Mouse (Mus musculus) cerebellum, adult 8-10 months (tissue): Measurements from ENCODE around the gene Chst11.

ENCODE experiments used
- DNase-seq: peaks from one replicate; pipeline ENCODE4 v3.0.0; 2022

The Chst11 gene

DNA sequence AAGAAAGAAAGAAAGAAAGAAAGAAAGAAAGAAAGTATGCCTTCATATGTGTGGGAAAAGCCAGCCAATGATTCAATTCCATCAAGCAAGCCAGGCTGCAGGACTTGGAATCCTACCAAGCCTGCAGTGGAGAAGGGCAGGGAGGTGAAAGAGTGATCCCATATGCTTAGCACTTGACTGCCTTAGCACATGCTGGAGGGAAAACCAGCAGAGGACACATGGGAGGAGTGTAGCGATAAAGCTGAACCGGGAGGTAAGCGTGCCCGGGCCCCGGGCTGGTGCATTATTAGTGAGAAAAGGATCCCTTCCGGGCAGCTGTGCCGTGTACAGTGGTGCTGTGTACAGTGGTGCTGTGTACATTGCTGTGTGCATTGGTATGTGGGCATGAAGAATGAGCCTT lies 165.3 kb downstream of the Chst11 start:
- DNase-seq: peak; percentile 36

DNA sequence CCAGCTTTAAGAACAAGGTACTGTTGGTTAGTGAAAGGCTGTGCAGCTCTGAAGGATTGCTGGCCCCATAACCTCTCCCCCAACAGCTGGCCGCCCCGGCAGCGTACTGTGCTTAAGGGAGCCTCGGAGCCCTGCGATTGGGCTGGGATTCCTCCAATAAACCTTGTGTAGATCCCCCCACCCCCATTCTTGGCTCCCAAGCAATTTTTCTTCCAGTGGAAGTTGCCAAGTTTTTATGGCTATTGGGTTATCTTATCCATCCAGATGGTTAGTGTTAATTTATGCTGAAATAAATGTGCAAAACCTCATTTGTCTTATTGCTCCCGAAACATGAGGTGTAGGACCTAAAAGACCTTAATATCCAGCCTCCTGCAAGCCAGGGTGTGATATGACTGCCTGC lies 166.1 kb downstream of the Chst11 start:
- no peak for DNase-seq

DNA sequence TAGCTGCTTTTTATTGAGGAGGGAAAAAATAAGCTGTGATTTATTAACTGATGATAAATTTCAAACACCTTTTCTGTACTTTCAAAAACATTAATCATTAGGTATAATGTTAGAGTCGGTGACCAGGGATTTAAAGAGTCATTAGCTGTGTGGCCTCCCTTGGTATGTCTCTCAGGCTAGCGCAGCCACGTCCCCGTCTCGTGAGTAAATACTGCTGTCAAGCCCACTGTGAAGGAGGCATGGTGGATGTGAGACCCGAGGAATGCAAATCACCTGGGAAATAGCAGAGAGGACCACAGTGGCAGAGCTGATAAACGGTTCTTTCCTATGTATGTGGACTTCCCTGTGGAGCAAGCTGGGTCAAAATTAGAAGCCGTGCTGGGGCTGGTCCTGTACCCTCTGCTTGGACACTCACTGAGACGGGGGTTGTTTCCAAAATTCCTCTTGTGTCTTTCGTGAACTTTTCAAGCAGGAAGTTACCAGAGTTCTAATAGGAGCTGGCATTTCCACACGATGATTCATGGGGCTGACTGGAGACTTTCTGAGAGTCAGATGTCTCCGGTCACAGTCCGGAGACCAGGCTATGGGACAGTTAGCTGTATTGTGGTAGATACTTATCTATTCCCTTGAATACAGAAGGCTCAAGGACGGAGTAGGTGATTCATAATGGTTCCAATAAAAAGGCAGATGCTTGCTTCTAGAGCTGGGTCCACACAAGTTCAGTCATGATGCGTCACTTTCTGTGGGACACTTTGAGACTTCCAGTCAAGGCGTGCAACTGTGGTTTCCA lies 166.8 kb downstream of the Chst11 start:
- DNase-seq: no peak

DNA sequence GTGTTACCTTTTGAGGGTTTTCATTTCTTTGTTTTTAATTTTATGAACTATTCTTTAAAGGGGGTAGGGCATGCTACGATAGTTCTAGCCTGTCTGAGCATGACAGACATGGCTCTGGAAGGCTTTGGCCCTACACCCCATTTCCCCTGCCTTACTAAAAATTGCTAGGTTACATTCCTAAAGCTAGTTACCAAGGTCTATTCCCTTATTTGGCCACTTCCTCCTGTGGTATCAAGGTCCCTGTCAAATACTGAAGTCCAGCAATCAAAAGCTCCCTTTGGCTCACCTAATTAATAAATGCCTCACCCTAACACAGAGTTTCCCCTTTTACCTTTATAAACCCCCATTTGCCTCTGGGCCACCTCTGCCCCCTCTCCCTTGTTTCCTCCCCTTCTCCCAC lies 167.4 kb downstream of the Chst11 start:
- DNase-seq: no peak

DNA sequence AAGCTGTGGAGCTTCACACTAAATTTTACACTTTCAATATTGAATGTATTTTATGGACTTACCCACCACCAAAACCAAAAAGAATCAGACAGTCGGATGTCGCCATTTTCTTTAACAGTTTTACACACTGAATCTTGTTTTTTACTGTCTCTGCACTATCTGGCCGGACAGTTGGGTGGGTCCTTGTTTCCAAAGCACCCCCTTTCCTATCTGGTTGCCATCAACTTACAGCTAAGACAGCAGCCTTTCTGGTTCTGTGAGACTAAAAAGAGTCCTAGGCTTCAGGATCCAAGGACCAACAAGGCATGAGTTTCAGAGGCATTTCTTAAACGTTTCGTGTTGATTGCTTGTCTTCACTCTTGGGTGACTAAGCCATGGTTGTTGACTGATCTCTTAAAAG lies 168.1 kb downstream of the Chst11 start:
- DNase-seq: no peak

DNA sequence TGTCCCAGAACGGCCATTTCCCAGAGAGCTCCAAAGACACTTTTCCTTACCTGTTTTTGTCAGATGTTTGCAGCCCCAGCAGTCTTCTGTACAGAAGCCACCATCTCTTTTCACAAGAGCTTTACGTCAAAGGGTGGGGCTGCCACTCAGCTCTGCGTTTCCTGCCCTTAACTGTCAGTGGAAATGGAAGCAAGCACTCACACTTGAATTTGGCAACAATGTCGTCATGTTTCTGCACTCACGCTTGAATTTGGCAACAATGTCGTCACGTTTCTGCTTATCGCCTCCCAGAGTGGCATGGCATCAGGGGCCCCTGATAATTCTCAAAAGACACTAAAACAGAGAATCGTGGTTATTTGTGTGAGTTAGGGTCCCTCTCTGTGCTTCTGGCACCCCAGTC lies 168.6 kb downstream of the Chst11 start:
- DNase-seq: no peak

DNA sequence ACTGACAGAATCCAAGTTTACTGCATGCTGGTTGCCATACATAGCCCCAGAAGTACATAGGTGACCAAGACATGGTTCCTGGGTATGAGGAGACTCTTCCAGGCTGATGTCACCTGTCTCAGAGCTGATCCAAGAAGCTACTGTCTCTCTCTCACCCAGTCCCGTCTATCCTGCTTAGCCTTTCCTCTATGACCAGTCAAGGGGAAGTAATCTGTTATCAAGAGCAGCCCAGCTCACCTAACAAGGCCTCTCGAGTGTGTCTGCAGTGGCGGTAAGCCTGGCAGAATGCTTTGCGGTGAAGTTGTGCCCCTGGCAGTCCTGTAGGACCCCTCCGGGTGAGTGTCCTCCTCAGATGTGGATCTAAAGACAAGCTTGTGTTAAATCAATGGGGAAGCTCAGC lies 172.0 kb downstream of the Chst11 start:
- no peak for DNase-seq

DNA sequence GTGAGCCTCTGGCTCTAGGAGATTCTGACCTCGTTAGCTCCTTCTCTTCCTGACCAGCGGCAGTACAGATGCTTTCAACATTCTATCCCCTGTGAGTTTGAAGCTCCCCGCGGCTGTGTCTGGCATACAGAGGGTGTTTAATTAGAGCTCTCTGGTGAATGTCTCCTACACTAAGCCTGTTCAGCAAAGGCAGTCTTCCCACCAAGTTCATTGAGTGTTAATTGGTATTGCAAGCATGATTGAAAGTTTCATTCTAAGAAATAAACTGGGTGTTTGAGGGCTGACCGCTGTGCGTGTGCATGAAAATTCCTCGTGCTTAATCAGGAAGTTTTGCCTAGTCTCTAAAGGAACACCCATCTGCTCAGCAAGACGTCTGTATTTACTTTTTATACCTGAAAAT lies 173.0 kb downstream of the Chst11 start:
- DNase-seq: no peak

DNA sequence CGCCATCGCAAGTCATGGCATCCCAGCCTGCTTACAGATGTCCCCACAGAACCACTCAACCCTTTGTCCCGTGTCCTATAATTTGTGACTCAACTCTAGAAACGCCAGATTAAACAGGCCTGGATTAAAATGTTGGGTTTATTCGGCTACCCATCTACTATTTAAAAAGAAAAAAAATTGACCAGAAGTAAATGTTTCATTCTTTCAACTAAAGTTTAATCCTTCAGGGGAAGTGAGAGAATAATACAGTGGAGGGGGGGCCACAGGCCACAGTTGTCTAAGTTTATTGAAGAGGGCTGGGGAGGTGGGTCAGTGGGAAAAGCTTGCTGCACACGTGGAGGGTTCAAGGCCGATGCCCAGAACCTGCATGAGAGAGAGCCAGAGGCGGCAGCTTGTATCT lies 173.9 kb downstream of the Chst11 start:
- no peak for DNase-seq

DNA sequence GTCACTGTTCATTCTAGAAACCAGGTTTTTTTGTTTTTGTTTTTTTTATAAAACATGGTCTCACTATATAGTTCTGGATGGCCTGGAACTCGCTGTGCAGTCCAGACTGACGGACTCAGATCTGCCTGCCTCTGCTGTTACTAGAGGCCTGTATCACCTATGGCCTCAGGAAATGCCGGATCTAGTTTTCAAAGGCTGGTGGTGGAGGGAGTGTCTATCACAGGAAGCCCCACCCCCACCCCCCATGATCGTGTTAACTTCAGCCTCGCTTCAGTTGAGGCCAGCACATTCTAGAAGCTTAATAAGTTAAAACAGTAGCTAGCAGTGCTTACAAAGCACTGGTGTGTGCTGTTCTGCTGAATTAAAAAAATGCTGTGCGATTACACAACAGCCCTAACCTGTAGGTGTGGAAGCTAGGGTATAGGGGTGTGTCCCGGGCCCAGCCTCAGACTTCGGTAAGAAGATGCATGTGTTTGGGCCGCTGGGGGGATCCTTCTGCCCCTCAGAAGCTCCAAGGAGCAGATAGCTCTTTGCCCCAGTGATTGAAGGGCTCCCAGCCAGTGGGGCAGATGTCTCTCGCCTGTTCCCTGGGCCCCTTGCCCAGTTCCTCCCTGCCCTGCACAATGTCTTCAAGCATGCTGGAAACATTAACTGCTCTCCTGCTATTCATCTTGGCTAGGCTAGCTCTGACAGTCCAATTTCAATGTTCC lies 176.5 kb downstream of the Chst11 start:
- DNase-seq: peak; percentile 81

DNA sequence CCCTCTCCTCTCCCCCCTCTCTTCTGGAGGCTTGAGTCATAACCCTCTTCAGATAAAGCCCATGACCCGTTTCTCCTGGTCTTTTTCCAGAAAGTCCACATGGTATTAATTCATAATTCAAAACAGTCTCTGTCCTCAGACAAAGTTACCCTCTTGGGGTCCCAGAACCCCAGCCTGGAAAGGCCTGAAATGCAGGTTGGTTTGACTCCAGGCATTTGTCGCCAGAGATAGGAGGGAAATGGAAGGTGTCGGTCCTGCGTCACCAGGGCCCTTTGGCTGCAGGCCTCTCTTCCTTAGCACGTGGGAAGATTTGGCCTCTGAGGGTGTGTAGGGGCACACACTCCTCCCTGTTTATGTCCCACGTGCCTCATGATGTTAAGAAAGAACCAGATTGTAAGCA lies 178.6 kb downstream of the Chst11 start:
- DNase-seq: no peak

DNA sequence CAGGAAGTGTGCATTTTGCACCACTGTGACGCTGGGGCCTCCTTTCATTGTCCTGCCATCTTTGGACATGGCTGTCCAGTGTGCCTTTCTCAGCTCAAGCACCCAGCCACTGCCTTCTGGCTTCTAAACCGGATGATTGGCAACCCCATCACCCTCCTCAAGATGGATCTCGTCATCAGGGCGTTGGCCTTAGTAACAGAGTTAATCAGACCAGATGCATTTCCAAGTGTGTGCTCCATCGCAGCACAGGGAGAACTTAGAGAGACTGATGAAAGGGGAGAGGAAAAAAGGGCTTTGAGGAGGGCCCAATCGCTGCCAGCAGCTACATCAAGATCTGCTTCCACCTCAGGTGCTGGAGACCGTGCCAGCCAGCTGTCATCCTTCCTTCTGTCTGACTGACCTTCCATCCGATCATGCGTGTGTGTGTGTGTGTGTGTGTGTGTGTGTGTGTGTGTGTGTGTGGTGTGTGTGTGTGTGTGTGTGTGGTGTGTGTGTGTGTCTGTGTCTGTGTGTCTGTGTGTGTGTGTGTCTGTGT lies 179.7 kb downstream of the Chst11 start:
- DNase-seq: no peak

DNA sequence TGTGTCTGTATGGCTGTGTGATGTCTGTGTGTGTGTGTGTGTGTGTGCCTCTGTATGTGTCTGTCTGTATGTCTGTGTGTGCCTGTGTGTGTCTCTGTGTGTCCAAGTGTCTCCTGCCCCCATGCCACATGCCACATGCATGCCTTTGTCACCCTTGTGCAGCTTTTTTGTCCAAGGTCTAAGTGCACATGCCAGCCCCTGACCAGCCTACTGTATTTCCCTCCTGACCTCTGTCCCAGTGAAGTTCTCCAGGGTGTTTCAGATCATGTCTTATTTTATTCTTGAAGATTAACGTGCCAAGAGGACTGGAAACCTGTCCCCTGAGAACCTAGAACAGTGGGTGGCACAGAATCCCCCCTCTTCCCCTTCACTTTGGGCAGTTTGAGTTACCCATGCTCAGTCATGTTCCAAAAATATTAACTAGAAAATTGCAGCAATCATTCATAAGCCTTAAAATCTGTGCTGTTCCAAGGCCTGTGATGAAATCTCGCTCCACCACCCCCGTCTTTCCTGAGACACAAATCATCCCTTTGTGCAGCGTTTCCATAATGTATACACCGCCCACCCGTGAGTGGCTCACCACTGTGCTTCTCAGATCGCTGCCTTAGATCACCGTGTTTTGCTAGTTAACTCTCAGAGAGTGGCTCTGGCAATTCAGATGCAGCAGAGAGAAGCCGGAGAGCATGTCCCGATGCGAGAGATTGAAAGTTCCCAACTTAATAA lies 180.4 kb downstream of the Chst11 start:
- no peak for DNase-seq

DNA sequence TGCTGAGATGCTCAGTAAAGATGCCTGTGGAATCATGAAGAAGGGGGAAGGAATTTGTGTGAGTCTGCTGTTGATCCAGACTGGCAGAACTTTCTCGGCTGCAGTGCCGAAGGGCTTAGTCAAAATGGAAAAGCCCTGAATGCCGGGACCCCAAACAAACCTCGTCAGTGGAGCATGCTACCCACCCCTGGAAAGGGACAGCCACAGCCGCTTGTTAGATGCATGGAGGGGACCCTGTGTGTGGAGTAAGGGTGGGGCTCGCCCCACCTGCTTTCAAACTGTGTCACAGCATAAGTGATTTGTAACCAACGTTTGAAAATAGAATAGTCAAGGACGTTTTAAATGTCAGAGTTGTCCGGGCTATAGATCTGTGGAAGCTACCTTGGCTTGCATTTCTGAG lies 181.0 kb downstream of the Chst11 start:
- no peak for DNase-seq

DNA sequence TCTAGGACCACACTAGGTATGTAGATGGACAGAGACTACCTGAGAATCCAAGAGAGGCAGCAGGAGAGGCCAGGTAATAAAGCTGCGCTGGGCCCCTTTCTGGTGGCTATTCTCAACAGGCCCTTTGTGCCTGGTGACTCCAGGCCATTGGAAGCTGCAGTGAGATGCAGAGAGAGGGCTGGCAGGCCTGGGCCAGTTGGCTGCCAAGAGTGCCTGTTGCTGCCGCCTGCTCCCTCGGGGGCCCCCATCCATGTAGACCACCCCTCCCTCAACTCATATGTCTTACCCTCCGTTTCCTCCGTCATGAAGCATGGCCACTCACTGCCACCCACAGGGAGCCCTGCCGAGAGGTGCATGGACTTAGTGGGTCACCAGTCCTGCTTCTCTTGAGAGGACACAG lies 182.2 kb downstream of the Chst11 start:
- DNase-seq: no peak

DNA sequence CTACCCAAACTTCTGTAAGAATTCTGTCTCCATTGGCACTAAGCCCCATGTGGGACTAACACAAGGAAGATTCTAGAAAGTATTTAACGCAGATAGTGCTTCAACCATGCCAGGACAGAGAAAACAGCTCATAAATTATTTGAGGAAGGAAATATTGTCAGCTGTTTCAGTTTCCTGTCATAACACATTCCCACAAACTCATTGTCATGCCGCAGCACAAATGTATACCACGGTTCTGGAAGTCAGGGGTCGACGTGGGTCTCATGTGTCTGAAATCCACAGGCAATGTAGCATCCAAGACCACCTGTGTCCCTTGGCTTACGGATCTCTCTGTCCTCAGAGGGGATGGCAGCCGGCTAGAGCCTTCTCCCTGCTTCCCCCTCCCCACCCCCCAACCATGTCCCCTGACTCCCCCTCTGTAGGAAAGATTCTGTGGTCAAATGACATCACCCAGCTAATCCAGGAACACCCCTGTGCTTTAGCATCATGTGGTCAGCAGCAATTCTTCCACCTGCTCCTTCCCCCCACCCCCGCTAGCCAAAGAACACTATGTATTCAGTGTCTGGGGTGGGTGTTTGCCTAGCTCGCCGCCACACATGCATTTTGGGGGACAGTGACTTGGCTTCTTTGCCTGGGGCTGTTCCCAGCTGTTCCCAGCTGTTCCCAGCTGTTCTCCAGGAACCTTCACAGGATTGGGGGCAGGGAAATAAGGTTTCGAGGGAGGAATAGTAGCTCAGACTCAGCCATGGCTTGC lies 183.2 kb downstream of the Chst11 start:
- DNase-seq: no peak

DNA sequence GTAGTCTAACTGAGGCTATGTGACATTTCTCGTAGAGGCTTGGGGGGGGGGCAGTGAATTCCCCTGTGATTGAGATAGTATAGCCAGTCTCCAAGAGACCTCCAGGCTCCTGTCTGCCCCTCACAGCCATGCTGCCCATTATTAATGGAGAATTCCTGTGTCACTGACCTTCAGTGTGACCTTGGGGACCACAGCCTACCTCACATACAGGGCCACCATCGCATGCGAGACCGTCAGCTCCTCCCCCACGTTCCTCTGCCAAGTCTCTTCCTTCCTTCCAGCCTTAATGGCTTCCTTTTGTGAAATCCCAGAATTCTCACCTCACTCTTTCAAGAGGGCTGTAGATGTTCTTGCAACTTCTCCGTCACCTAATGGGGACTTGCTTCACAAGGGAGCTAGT lies 184.3 kb downstream of the Chst11 start:
- no peak for DNase-seq

DNA sequence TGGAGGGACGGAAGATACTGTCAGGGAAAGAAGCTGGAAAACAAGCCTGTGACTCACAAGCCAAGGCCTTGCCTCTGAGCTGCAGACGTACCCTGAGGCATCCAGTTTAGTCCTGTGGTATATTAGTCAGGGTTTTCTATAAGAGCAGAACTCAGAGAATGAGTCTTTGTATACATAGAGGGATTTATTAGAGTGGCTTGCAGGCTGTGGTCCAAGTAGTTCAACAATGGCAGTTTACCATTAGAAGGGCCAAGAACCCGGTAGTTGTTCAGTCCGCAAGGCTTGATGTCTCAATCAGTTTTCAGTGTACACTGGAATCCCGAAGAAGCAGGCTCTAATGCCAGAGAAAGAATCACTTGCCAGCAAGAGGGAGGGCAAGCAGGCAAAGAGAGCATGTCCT lies 192.9 kb downstream of the Chst11 start:
- DNase-seq: no peak

DNA sequence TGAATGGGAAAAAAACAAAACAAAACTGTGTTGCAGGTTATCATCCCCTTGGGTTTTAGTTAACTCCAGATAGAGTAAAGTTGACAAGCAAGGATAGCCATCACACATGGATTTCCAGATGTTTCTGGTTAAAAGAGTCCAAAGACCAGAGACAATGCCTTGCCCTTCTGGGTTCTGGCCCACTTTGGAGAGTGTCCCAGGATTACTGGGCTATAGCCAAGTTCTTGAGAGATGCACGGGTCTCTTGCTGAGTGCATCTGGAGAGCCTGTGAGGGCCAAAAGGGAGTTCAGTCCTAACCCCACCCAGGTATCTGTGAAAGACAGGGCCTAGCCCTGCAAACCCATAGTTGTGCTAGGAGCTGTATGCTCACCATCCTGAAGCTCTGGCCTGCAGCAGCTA lies 193.4 kb downstream of the Chst11 start:
- DNase-seq: no peak

DNA sequence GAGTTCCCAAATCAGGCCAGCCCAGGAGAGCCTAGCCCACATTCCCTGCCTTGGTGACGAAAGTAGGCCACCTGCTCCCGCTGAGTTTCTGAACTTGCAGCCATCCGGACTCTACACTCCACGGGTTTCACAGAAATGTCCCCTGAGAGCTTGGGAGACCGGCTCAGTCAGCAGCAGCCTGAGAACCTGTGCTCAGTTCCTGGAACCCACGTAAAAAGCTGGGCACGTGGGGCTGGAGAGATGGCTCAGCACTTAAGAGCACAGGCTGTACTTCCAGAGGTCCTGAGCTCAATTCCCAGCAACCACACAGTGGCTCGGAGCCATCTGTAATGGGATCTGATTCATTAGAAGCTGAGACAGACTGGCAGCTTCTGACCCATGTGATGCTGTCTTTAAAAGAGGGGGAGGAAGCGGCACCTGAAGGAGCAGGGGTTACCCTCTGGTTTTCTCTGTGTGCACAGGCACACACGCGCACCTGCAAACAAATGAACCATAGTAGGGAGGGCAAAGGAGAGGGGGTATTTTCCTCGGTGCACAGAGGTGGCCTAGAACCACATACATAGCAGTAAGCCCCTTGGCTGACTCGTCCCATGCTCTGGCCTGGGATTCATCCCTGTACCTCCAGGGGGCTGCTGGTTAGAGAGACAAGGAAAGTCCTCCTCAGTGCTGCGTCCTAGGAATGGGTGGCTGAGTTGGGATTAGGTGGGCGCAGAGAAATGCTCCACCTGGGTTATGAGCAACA lies 196.7 kb downstream of the Chst11 start:
- peak; percentile 54 for DNase-seq

DNA sequence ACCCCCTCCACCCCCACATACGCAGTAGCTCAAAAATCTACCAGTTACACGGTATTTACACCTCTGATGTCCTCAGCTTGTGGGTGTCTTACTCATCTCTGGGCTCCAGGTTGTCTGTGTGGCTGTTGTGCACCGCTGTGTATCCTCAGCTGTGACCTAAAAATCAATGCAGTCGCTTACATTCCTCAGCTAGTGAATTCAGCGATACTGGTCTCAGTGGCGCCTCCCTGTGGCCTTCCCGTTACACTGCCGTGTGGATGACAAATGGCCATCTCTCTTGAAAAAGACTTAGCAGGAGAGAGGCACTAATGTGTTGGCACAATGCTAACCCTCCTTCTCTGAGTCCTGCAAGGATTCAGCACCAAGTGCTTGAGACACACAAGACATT lies 197.3 kb downstream of the Chst11 start:
- DNase-seq: peak; percentile 76
